Mouse (Mus musculus) thymus, adult 2 months (tissue): Measurements from ENCODE around the gene Arhgef38.

ENCODE experiments used
- CTCF ChIP-seq: fragments of 200-500 bp; IDR thresholded peaks from 2 replicates; pipeline ENCODE4 v1.5.1; 2012; ENCODE audit warnings: mild to moderate bottlenecking, control low read depth, low read length, moderate library complexity, borderline replicate concordance; ENCODE audit not compliant: control insufficient read depth, poor library complexity, insufficient read depth; ENCODE audit errors: extremely low read depth
- POLR2A ChIP-seq: fragments of 200-500 bp; IDR thresholded peaks from 2 replicates; pipeline ENCODE4 v1.6.1; 2012; ENCODE audit warnings: mild to moderate bottlenecking, low read length, control low read depth, moderate library complexity; ENCODE audit not compliant: control insufficient read depth, poor library complexity, insufficient read depth; ENCODE audit errors: extremely low read depth

GRCm38 (mm10) chr3:133227258-133228012, 7.3 kb downstream of the Arhgef38 start:
- no peak for TF ChIP-seq POLR2A
- no peak for TF ChIP-seq CTCF
